Mouse (Mus musculus) C2C12 (cell line): Measurements from ENCODE around the gene Alkbh3.

Experiments
- CTCF ChIP-seq: IDR thresholded peaks from one replicate; pipeline ENCODE4 v1.5.1; 2011; ENCODE audit not compliant: control insufficient read depth, insufficient read depth, insufficient read length
- MAX ChIP-seq: IDR thresholded peaks from one replicate; pipeline ENCODE4 v1.6.1; 2011; ENCODE audit warnings: mild to moderate bottlenecking, control low read depth
- MYOD1 ChIP-seq: IDR thresholded peaks from one replicate; pipeline ENCODE4 v1.6.1; 2011; ENCODE audit warnings: low read depth; ENCODE audit not compliant: control insufficient read depth, insufficient read length
- MYOG ChIP-seq: IDR thresholded peaks from one replicate; pipeline ENCODE4 v1.6.1; 2011; ENCODE audit not compliant: control insufficient read depth, insufficient read length; ENCODE audit errors: extremely low read depth
- USF1 ChIP-seq: IDR thresholded peaks from one replicate; pipeline ENCODE4 v1.6.1; 2011; ENCODE audit warnings: low read depth, mild to moderate bottlenecking, control low read depth, moderate library complexity

GRCm38 (mm10) chr2:94035428-94036331 is 25.1 kb upstream of the Alkbh3 start:
- TF ChIP-seq CTCF (peak; percentile 75), MAX (no peak), USF1 (no peak), MYOD1 (no peak), MYOG (no peak)
